Mouse (Mus musculus): ENCODE results near the gene Gm10638. TPM values are rescaled to one million over a fixed set of nuclear protein-coding genes. Genes with fewer than 3 reads are reported as not detected.

Gene Gm10638
- polyA plus RNA-seq (2015; fragmentation: Nextera tagmentation; extraction: Ambion mirVana) = 7.0 TPM in 2 replicates

DNA sequence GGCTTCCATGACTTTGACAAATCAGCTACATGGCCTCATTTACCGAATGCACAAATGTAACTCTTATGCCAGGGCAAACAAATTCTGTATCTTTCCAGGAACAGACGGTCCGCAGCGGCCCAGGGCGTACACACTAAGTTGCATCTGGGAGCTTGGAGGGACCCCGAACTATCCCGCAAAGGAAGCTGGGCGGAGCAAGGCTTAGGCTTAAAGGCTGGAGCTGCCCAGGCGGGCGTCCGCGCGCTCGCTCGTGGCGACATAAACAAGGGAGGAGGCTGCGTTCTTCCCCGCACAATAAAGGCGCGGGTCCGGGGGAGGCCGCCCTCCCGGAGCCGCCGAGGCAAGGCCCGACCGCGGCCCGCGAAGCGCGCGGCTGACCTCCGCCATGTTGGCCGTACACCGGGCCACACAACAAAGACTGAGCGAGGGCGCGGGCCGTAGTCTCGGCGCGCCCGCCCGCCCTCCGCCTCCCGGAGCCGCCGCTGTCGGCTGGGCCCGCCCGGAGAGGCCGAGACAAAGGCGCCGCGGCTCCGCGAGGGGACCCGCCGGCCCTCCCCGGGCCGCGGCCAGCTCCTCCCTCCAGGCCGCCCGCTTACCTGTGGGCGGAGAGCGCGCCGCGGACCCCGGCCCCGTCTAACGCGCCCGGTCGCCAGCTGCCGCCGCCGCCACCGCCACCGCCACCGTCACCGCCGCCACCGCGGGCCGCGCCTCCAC is at the start of gene Gm10638, which contains the start of gene Siah1a:
Gene Gm10638 (plus strand): TSS at position 479 of the 714 bp plus-strand sequence.
Gene Siah1a (minus strand): TSS at position 714 of the 714 bp plus-strand sequence.
- Histone ChIP-seq H3K4me1 (replicated peaks) (peaks cover 45% of the 10 kb centered on the region), H3K4me2 (peak within 1 kb of the TSS; percentile 85), H3K9me3 (no peaks in the 10 kb centered on the region), H3K9ac (peak within 1 kb of the TSS; percentile 98), H3K36me3 (no peaks in the 10 kb centered on the region), H3K27ac (replicated peaks) (peak within 1 kb of the TSS; percentile 98), H3K27me3 (no peaks in the 10 kb centered on the region), H3K4me3 (peak within 1 kb of the TSS; percentile 89)
- WGBS = under 1% methylated on average over 61 of the region's 88 CpGs
- ATAC-seq (ENCODE audit: low read depth) = peak; percentile 83

GRCm38 (mm10) chr8:86695703-86696102 is 49.8 kb upstream of the Gm10638 start:
- no peak overlapping the region for H3K27ac ChIP-seq (replicated peaks)
- no peak overlapping the region for H3K4me3 ChIP-seq
- no peaks in the 10 kb centered on the region for H3K27me3 ChIP-seq
- H3K4me1 ChIP-seq (replicated peaks) = no peaks in the 10 kb centered on the region
- H3K36me3 ChIP-seq = peaks cover 25% of the 10 kb centered on the region
- 93% methylated on average over 2 of the region's 2 CpGs for WGBS
- H3K4me2 ChIP-seq = no peak overlapping the region
- ATAC-seq (ENCODE audit: low read depth) = no peak
- no peak overlapping the region for H3K9ac ChIP-seq
- no peaks in the 10 kb centered on the region for H3K9me3 ChIP-seq

DNA sequence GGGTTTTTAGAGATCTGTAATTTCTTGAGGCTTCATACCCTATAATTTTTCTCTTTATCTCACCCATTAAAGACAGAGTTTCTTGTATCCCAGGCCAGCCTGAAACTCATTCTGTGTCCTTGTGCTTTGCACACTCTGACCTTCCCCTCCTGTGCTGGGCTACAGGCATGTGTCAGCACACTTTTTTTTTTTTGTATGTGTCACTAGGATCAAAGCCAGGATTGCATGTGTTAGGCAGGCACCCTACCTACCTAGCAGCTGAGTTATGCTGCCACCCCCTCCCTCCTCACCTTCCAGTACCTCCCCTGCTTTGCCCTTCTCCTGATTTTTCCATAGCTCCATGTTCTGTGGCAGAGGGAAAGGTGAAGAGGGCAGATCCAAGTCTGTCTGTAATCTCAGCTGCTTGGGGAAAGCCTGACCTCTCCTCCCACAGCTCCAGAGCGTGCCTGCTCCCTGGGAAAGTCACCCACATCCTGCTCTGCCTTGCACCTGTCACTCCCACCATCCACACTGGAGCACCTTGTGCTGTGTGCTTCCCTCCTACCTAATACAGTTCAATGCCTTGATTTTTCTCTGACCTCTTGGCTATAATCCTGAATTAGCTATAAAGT is 46.6 kb upstream of the Gm10638 start:
- H3K9ac ChIP-seq = no peak overlapping the region
- H3K27ac ChIP-seq (replicated peaks) = no peak overlapping the region
- 95% methylated on average over 1 of the region's 1 CpGs for whole genome bisulfite sequencing
- H3K4me3 ChIP-seq = no peak overlapping the region
- no peaks in the 10 kb centered on the region for H3K4me1 ChIP-seq (replicated peaks)
- no peaks in the 10 kb centered on the region for H3K27me3 ChIP-seq
- H3K9me3 ChIP-seq = no peaks in the 10 kb centered on the region
- peaks cover 25% of the 10 kb centered on the region for H3K36me3 ChIP-seq
- no peak for ATAC-seq (ENCODE audit: low read depth)
- no peak overlapping the region for H3K4me2 ChIP-seq

- Histone ChIP-seq H3K27ac (replicated peaks) (no peak overlapping the region), H3K4me3 (no peak overlapping the region), H3K4me2 (no peak overlapping the region), H3K27me3 (no peaks in the 10 kb centered on the region), H3K4me1 (replicated peaks) (no peaks in the 10 kb centered on the region), H3K9me3 (no peaks in the 10 kb centered on the region), H3K9ac (no peak overlapping the region), H3K36me3 (peaks cover 25% of the 10 kb centered on the region)
- 92% methylated on average over 12 of the region's 12 CpGs for WGBS
- ATAC-seq (ENCODE audit: low read depth) = no peak
Observed at GRCm38 (mm10) chr8:86699471-86699870, 46.0 kb upstream of the Gm10638 start.

GRCm38 (mm10) chr8:86702453-86702852 is 43.0 kb upstream of the Gm10638 start:
- ATAC-seq (ENCODE audit: low read depth) = no peak
- H3K4me3 ChIP-seq = no peak overlapping the region
- no peaks in the 10 kb centered on the region for H3K27me3 ChIP-seq
- no peak overlapping the region for H3K9ac ChIP-seq
- H3K4me2 ChIP-seq = no peak overlapping the region
- peaks cover 10% of the 10 kb centered on the region for H3K36me3 ChIP-seq
- H3K4me1 ChIP-seq (replicated peaks) = no peaks in the 10 kb centered on the region
- 92% methylated on average over 3 of the region's 3 CpGs for WGBS
- no peaks in the 10 kb centered on the region for H3K9me3 ChIP-seq
- H3K27ac ChIP-seq (replicated peaks) = no peak overlapping the region

- H3K4me1 ChIP-seq (replicated peaks) = no peaks in the 10 kb centered on the region
- H3K9me3 ChIP-seq = no peaks in the 10 kb centered on the region
- no peak overlapping the region for H3K9ac ChIP-seq
- 85% methylated on average over 3 of the region's 3 CpGs for WGBS
- H3K27ac ChIP-seq (replicated peaks) = no peak overlapping the region
- no peak for ATAC-seq (ENCODE audit: low read depth)
- H3K4me3 ChIP-seq = no peak overlapping the region
- H3K4me2 ChIP-seq = no peak overlapping the region
- H3K27me3 ChIP-seq = no peaks in the 10 kb centered on the region
- H3K36me3 ChIP-seq = peaks cover 13% of the 10 kb centered on the region
Observed at GRCm38 (mm10) chr8:86705317-86705716, 40.2 kb upstream of the Gm10638 start.

DNA sequence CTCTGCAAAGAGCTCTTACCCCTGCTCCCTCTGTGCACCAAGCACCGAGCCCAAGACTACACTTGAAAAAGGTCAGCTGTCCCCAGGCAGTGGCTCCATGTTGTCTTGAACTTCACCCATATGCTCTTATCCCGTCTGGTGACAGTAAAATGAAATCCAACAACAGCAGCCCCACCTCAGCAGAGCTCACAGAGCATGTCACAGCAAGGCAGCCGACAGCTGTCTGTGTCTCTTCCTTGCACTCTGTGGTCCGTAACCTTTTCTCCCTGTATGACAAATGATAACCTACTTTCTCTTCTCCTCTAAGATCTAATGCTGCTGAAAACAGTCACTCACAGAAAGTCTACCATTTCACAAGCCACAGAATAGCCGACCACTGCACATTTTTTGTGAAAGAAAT is 38.7 kb upstream of the Gm10638 start:
- peaks cover 13% of the 10 kb centered on the region for H3K36me3 ChIP-seq
- H3K27me3 ChIP-seq = no peaks in the 10 kb centered on the region
- no peak for ATAC-seq (ENCODE audit: low read depth)
- no peak overlapping the region for H3K27ac ChIP-seq (replicated peaks)
- WGBS = 88% methylated on average over 5 of the region's 5 CpGs
- no peak overlapping the region for H3K4me3 ChIP-seq
- no peak overlapping the region for H3K4me2 ChIP-seq
- H3K9ac ChIP-seq = no peak overlapping the region
- H3K9me3 ChIP-seq = no peaks in the 10 kb centered on the region
- no peaks in the 10 kb centered on the region for H3K4me1 ChIP-seq (replicated peaks)

- Histone ChIP-seq H3K4me1 (replicated peaks) (peaks cover 5% of the 10 kb centered on the region), H3K27me3 (no peaks in the 10 kb centered on the region), H3K36me3 (peaks cover 13% of the 10 kb centered on the region), H3K9ac (no peak overlapping the region), H3K27ac (replicated peaks) (no peak overlapping the region), H3K4me2 (no peak overlapping the region), H3K4me3 (no peak overlapping the region), H3K9me3 (no peaks in the 10 kb centered on the region)
- 77% methylated on average over 4 of the region's 4 CpGs for WGBS
- ATAC-seq (ENCODE audit: low read depth) = no peak
Observed at GRCm38 (mm10) chr8:86707873-86708272, 37.6 kb upstream of the Gm10638 start.

DNA sequence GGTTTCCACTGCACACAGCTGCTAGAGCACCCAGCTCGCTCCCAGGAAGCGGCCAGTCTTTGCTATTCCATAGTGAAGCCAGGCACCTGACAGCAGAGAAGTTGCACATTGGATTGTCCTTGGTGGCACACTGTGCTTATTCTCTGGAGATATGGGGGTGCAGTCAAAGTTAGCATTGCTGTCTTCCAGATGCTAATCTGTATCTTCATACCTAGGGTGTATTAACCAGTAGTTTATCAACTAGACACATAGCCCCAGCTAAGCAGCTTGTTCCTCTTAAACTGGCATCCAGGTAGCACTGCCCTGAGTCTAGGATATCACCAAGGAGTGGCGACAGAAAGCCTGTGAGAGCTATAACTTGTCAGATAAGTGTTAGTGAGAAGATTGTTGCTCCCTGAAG is 32.9 kb upstream of the Gm10638 start:
- peaks cover 32% of the 10 kb centered on the region for H3K36me3 ChIP-seq
- ATAC-seq (ENCODE audit: low read depth) = no peak
- no peak overlapping the region for H3K9ac ChIP-seq
- no peaks in the 10 kb centered on the region for H3K9me3 ChIP-seq
- no peak overlapping the region for H3K4me3 ChIP-seq
- no peak overlapping the region for H3K4me2 ChIP-seq
- WGBS = 92% methylated on average over 3 of the region's 3 CpGs
- H3K4me1 ChIP-seq (replicated peaks) = peaks cover 22% of the 10 kb centered on the region
- H3K27me3 ChIP-seq = no peaks in the 10 kb centered on the region
- H3K27ac ChIP-seq (replicated peaks) = peak overlapping the region; percentile 61; the same call in 1 of the 2 replicates

DNA sequence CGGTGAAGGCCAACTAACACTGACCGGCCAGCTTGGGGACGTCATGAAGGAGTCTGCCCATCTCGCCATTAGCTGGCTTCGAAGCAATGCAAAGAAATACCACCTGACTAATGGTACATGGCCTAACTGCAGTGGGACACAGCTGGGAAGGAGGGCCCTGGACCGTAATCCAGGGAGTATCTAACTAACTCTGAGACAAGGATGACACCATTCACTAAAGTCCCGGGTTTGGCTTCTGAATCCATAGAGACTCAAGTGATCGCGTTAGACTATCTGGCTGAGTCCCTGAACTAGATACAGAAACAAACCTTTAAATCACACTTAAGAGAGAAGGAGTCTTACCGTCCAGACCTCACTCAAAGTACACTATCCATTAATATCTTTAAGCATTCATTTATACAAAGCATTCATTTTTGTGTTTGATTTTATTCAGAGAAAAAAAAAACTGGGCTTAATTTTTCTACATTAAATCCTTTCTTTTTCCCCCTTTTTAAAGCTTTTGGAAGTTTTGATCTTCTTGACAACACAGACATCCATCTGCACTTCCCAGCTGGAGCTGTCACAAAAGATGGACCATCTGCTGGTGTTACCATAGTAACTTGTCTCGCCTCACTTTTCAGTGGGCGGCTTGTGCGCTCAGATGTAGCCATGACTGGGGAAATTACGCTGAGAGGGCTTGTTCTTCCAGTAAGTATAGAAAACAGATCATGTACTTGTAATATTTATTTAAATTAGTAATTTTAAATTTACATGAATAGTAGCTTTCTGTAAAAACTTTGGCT is 31.9 kb upstream of the Gm10638 start:
- Histone ChIP-seq H3K4me2 (no peak overlapping the region), H3K9ac (no peak overlapping the region), H3K9me3 (no peaks in the 10 kb centered on the region), H3K4me3 (no peak overlapping the region), H3K4me1 (replicated peaks) (peaks cover 22% of the 10 kb centered on the region), H3K27ac (replicated peaks) (peak overlapping the region; percentile 61; the same call in 1 of the 2 replicates), H3K27me3 (no peaks in the 10 kb centered on the region), H3K36me3 (peaks cover 38% of the 10 kb centered on the region)
- whole genome bisulfite sequencing = 40% methylated on average over 14 of the region's 14 CpGs
- peak; percentile 79 for ATAC-seq (ENCODE audit: low read depth)

- 91% methylated on average over 2 of the region's 2 CpGs for WGBS
- H3K4me3 ChIP-seq = no peak overlapping the region
- H3K27ac ChIP-seq (replicated peaks) = no peak overlapping the region
- no peak overlapping the region for H3K4me2 ChIP-seq
- no peak overlapping the region for H3K9ac ChIP-seq
- H3K27me3 ChIP-seq = no peaks in the 10 kb centered on the region
- peaks cover 11% of the 10 kb centered on the region for H3K4me1 ChIP-seq (replicated peaks)
- peaks cover 50% of the 10 kb centered on the region for H3K36me3 ChIP-seq
- ATAC-seq (ENCODE audit: low read depth) = no peak
- H3K9me3 ChIP-seq = no peaks in the 10 kb centered on the region
Observed at GRCm38 (mm10) chr8:86718332-86718994, 27.0 kb upstream of the Gm10638 start.

DNA sequence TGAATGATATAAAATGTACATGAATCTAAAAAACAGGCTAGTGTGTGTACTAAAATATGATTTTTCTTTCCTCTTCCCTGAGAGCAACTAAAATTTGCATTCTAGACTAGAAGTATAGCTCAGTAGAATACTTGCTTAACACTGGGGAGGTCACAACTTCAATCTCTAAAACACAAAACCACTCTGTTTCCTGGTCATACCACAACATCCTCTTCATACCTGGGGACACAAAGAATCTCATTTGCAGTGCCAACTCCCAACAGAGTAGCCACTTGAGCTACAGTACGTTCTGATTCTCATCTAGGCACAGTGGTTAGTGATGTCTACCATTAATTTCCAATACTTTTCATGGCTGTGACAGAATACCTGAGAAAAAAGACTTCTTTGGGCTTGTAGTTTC is 26.1 kb upstream of the Gm10638 start:
- Histone ChIP-seq H3K9ac (no peak overlapping the region), H3K27me3 (no peaks in the 10 kb centered on the region), H3K4me3 (no peak overlapping the region), H3K36me3 (peaks cover 52% of the 10 kb centered on the region), H3K9me3 (no peaks in the 10 kb centered on the region), H3K27ac (replicated peaks) (no peak overlapping the region), H3K4me2 (no peak overlapping the region), H3K4me1 (replicated peaks) (peaks cover 3% of the 10 kb centered on the region)
- no peak for ATAC-seq (ENCODE audit: low read depth)
- 92% methylated on average over 1 of the region's 1 CpGs for WGBS
